Mouse (Mus musculus) spleen, embryonic (tissue): ENCODE results near the gene Syt7.

ENCODE experiments used
- CTCF ChIA-PET: fragments of 350-600 bp; sonication (Branson Sonifier 250); formaldehyde crosslinking; loops from one replicate; lab custom pipeline; 2022; lab: Charles Lee

The Syt7 gene

DNA sequence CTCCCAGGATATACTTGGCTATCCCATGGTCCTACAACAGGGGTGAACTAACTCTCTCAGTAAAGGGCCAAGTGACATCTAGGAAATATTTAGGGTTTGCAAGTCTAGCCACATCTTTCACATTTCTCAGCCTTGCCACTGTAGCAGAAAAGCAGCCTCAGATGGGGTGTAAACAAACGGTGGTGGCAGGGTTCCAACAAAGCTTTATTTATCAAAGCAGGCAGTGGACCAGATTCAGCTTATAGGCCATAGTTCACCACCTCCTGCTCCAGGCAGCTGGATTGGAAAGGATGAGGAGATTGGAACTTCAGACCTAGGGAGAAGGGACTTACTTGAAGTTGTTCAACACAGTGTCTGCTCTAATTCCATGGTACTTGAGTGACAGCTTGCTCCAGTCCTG lies 35.9 kb downstream of the Syt7 start:
- CTCF ChIA-PET = no interaction called here

GRCm38 (mm10) chr19:10425484-10426270 lies 36.8 kb downstream of the Syt7 start:
- CTCF ChIA-PET = no interaction called here

GRCm38 (mm10) chr19:10426312-10426711 lies 37.4 kb downstream of the Syt7 start:
- CTCF ChIA-PET = no interaction called here

DNA sequence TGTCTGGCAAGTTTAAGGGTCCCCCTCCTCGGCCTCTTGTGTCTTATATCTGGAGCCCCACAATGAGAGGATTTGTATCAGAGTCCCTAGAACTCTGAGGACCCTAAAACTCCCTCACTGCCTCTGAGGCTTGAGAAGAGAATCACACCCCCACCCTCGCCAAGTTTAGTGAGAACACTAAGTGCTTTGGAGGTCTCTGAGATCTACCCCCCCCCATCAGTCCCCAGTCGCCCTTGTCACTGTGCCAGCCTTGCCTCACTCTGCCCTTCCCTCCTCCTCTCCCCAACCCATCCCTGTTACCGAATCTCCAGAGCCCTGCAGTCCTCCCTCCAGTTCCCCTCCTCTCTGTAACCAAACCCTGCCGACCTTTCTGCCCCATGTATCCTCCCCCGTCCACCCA lies 37.9 kb downstream of the Syt7 start:
- CTCF ChIA-PET = no interaction called here

DNA sequence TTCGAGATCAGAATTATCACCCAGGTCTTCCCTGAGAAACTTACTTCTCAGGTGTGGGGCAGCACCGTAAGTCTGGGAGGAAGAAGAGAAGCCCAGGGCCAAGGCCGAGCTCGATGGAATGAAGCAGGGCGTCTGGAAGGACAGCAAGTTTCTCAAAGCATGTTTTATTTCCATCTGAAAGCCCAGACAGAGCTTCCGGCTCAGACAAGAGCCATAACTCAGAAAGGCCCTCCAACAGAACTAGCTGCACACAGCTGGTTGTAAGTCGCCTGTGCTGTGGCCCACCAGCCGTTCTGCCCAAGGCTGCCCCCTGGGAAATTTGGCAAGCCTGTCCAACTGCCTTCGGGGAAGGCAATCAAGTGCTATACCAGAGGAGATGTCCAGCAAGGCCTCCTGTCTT lies 38.5 kb downstream of the Syt7 start:
- CTCF ChIA-PET = no interaction called here

GRCm38 (mm10) chr19:10429371-10429770 lies 40.5 kb downstream of the Syt7 start:
- CTCF ChIA-PET = no interaction called here

DNA sequence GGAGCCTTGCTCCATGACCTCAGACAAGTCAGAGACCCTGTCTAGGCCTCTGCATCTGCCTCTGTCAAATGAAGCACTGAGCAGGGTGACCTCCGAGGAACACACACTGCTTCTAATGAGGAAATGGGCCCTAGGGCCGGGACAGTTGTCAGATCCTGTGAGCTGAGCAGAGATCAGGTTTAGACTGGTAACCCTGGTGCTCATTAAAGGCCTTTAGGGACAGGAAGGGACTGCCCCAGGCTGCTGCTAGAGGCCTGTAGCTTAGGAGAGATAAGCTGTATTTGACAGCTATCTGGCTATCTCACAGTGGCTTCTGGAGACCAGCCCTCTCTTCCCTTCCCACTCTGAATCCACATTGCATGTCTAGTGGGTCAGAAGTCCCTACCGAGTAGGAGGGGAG lies 42.5 kb downstream of the Syt7 start:
- CTCF ChIA-PET = no interaction called here

- CTCF ChIA-PET = no interaction called here
Measured at GRCm38 (mm10) chr19:10431841-10432240, 43.0 kb downstream of the Syt7 start.

DNA sequence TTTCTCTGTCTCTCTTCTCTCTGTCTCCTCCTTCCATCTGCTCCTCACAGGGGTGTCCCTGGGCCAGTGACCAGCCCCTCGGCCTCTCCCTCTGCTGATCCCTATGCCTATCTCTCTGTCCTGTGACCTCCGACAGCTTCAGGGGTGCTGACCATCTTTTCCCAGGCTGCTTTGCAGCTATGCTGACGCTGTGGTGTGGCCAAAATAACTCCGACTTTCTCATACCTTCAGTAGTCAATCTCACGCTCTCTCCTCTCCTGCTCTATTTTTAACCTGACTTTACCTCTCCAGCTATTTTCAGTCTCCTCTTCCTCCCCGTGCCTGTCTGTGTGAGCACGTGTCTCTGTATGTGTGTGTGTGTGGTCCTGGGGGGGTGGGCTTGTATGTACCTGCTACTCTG lies 44.3 kb downstream of the Syt7 start:
- CTCF ChIA-PET = no interaction called here

DNA sequence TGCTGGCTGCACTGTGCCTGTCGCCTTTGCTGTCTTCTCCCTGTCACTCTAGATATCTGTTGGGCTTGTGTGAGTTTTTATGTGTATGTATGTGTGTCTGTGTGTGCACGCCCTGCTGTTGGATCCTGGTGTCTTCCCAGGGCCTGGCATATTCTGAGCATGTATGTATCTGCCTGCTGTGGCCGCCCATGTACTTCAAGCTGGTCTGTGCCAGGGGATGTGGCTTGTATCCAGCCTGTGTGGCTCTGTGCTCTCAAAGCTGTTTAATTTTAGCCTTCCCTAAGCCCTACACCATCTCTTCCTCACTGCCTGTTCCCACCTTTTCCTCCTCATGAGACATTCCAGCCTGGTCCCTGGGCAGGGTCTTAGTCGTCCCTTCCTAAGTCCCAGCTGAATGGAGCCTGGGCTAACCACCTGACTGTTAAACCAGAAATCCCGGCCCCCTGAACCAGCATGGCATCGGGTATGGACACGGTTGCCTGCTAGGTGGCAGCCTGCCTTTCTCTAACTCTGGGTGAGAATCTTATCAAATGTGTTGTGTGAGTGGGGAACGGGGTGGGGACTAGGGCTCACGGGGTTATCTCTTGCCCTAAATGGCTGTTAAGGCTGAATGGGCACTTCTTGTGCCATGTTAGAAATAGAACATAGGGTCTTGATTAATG lies 45.1 kb downstream of the Syt7 start:
- CTCF ChIA-PET = no interaction called here

GRCm38 (mm10) chr19:10434927-10435326 lies 46.0 kb downstream of the Syt7 start:
- CTCF ChIA-PET = no interaction called here

GRCm38 (mm10) chr19:10435908-10436307 lies 47.0 kb downstream of the Syt7 start:
- CTCF ChIA-PET = no interaction called here

GRCm38 (mm10) chr19:10436726-10437125 lies 47.8 kb downstream of the Syt7 start:
- CTCF ChIA-PET = no interaction called here

DNA sequence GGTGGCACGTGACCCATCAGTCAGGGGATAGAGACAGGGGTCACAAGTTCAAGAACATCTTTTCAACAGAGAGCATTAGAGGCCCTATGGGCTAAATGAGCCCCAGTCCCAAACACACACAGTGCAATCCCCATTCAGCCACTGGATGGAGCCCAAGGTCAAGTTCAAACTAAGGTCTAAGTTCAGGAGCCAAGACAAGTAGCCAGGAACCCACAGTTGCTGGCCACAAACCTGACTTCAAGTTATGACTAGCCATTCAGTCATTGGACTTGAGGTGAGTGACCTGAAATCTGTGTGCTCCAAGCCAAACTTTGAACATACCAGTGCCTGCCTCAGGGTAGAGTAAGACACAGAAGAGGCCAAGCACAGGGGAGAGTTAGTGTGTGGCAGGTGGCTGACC lies 48.6 kb downstream of the Syt7 start:
- CTCF ChIA-PET = no interaction called here

DNA sequence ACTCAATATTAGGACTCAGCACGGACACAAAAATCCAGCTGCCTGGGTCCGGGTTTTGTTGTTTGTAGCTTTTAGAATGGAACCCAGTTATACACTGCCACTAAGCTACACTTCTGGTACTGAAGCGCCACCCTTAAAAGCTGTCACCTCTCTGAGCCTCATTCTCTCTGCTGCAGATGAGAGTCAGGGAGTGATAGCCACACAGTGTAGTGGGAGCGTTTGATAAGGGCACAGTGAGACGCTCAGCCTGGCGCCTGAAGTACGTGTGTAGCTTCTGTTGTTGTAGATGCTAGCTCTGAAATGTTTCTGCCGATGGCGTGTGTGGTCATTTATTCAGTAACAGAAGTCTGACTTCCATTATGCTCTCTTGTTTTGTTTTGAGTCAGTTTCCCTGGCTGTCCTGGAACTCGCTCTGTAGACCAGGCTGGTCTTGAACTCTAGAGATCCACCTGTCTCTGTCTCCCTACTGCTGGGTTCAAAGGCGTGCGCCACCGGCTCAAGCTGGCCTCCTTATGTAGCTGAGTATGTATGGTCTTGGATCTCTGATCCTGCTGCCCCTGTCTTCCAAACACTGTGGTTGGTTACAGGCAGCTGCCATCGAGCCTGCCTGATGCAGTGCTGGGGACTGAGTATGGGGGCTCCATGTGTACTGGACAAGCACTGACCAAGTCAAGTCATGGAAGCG lies 55.9 kb downstream of the Syt7 start:
- CTCF ChIA-PET = no interaction called here

DNA sequence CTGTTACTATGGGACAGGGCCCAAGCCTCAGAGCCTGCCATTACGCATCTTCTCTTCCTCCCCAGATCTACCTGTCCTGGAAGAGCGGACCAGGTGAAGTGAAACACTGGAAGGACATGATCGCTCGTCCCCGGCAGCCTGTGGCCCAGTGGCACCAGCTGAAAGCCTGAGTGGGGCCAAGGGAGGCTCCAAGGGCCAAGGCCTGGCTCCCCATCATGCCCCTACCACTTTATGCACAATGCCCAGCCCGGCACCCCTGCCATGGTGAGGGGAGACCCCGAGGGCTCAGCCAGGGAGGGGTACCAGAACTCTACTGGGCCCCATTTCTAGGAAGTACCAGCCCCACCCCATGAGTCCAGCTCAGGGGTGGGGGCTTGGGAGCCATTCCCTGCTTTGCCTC lies 59.4 kb downstream of the Syt7 start:
- CTCF ChIA-PET = no interaction called here

DNA sequence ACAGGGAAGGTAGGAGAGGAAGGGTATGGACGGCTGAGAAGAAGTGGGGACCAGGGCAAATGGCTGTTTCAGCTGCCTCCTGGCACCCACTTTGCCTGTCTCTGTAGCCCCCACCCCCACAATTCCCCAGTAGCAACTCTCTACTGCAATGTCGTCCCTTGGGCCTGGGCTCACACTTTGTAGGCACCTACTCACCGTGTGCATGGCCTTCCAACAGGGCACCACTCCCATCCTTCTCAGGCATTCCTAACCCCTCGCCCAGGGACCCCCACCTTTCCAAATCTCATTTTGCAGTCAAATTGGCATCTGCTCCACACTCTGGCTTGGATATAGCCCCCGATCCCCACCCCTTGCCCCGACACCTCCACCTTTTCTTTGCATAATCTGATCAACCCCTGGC lies 60.3 kb downstream of the Syt7 start:
- CTCF ChIA-PET = interaction anchor here (1.5 kb wide), 1 partner anchor 36 kb away, joined by 4 read pairs; no protein-coding TSS in a partner anchor

- CTCF ChIA-PET = interaction anchor here (0.5 to 1.5 kb wide), 4 partner anchors 35 to 594 kb away, joined by 3 to 4 read pairs (median 3); no protein-coding TSS in a partner anchor
Measured at GRCm38 (mm10) chr19:10449708-10450107, 60.8 kb downstream of the Syt7 start.

- CTCF ChIA-PET = no interaction called here
Measured at GRCm38 (mm10) chr19:10454718-10455436, 66.0 kb downstream of the Syt7 start.

- CTCF ChIA-PET = no interaction called here
Measured at GRCm38 (mm10) chr19:10455437-10455806, 66.5 kb downstream of the Syt7 start.

DNA sequence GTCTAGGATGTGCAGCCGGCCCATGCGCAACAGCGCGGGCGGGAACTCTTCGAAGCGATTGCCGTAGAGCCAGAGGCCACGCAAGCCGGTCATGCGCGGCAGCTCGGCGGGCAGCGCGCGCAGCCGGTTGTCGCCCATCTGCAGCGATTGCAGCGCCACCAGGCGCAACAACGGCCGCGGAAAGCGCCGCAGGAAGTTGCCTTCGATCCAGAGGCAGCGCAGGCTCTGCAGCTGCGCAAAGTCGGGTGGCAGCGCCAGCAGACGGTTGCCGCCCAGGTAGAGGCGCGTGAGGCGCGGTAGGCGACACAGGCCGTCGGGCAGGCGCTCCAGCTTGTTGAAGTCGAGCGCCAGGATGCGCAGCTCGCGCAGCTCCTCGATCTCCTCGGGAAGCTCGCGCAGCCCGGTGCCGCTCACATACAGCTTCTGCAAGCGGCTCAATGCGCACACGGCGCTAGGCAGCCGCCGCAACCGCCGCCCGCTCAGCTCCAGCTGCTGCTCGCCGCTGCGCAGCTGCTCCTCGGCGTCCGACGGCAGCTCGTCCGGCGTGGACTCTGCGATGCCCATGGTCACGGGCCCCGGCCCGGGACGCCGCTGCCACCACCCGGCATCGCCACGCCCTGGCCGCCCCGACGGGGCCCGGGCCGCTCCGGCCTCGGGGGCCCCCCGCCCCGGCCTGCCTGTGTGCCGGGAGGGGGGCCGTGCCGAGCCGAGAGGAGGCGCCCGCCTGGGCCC lies 68.0 kb downstream of the Syt7 start, which contains the start of gene Lrrc10b:
TSS of gene Lrrc10b (minus strand) at position 722 of the 732 bp plus-strand sequence.
- CTCF ChIA-PET = no interaction called here
